Comparison of ENCODE assay signal across 24 mouse cellular contexts in genomic region chr4:47047765-47048164, GRCm38 (mm10). TPM values are rescaled to one million over a fixed set of nuclear protein-coding genes. Genes with fewer than 3 reads are reported as not detected.
"Had no signal": no experiment of that assay in that cellular context is flagged by ENCODE, and none has a peak within 500 bp of the region (broad histone marks: within the 10 kb centered on the region; RNA-seq: fewer than 3 reads in every experiment).

No protein-coding gene starts in this region.

- H3K27me3 ChIP-seq: forebrain, embryonic 15.5 days; hindbrain, embryonic 12.5 days; hindbrain, embryonic 15.5 days had no signal

- H3K9ac ChIP-seq: forebrain, embryonic 15.5 days; forebrain, postnatal 0 days; heart, embryonic 12.5 days; heart, embryonic 15.5 days; hindbrain, embryonic 12.5 days; hindbrain, embryonic 15.5 days; limb, embryonic 13.5 days; limb, embryonic 15.5 days; liver, embryonic 12.5 days; liver, embryonic 14.5 days had no signal

- DNase-seq: forebrain, postnatal 0 days; gastrocnemius, postnatal 14 days; heart, adult 11 months; heart, adult 2 months; heart, postnatal 14 days; heart, postnatal 36 days; layer of hippocampus, adult 9-11 months; layer of hippocampus, postnatal 36 days; left cerebral cortex, postnatal 4 days had no signal

- H3K4me3 ChIP-seq: forebrain, embryonic 15.5 days; heart, adult 2 months; heart, embryonic 10.5 days; heart, embryonic 12.5 days; heart, embryonic 15.5 days; hindbrain, embryonic 12.5 days; hindbrain, embryonic 15.5 days; limb, embryonic 13.5 days; limb, embryonic 15.5 days; liver, embryonic 12.5 days had no signal

- H3K9me3 ChIP-seq: forebrain, embryonic 15.5 days; heart, embryonic 10.5 days; heart, embryonic 12.5 days; heart, embryonic 15.5 days; hindbrain, embryonic 12.5 days; hindbrain, embryonic 15.5 days; limb, embryonic 13.5 days; limb, embryonic 15.5 days; liver, embryonic 12.5 days had no signal

- H3K27ac ChIP-seq: forebrain, embryonic 15.5 days; heart, adult 2 months; heart, embryonic 10.5 days; heart, embryonic 15.5 days; hindbrain, embryonic 12.5 days; hindbrain, embryonic 15.5 days; hindbrain, postnatal 0 days; kidney, postnatal 0 days; limb, embryonic 13.5 days; limb, embryonic 15.5 days; liver, embryonic 12.5 days; liver, embryonic 14.5 days had no signal

- ATAC-seq: forebrain, embryonic 15.5 days; hindbrain, postnatal 0 days; intestine, embryonic 16.5 days; liver, embryonic 12.5 days had no signal

- H3K36me3 ChIP-seq: forebrain, embryonic 15.5 days; heart, embryonic 10.5 days; heart, embryonic 12.5 days; heart, embryonic 15.5 days; liver, embryonic 12.5 days had no signal

- H3K4me2 ChIP-seq: forebrain, embryonic 15.5 days; heart, embryonic 12.5 days; heart, embryonic 15.5 days; hindbrain, embryonic 12.5 days; hindbrain, embryonic 15.5 days; limb, embryonic 13.5 days; limb, embryonic 15.5 days; liver, embryonic 12.5 days had no signal

RNA-seq across cellular contexts. Expression of gene Galnt12, which starts 43.9 kb away (rescaled TPM):
- total RNA-seq: gastrocnemius, adult 18-20 months; gastrocnemius, postnatal 36 days had no signal

RNA-seq across cellular contexts. Expression of gene Gabbr2, which starts 56.1 kb away (rescaled TPM):
- total RNA-seq: heart, postnatal 36 days had no signal
